Mouse (Mus musculus) midbrain, embryonic 14.5 days (tissue): ENCODE data around the gene Gm15056. TPM values are rescaled to one million over a fixed set of nuclear protein-coding genes. Genes with fewer than 3 reads are reported as not detected.

Experiments
- polyA plus RNA-seq: library from polyadenylated mRNA; unstranded; fragments of >200 nt; fragmentation: Nextera tagmentation; extraction: Ambion mirVana; gene quantifications from 2 replicates; pipeline ENCODE4 v1.2.1, GENCODE M21; 2014

Gm15056 gene
- polyA plus RNA-seq, 1 experiment from 2014 or later = not detected

Other genes with a start within 250 kb of the Gm15056 start
- not detected in 2 replicates for gene Defb33, start 10.0 kb downstream of the Gm15056 start, polyA plus RNA-seq
- gene Gm6040, start 19.4 kb upstream of the Gm15056 start, polyA plus RNA-seq = not detected in 2 replicates
- gene AY761185, start 42.1 kb upstream of the Gm15056 start, polyA plus RNA-seq = not detected in 2 replicates
- gene Defa21, start 122.9 kb upstream of the Gm15056 start, polyA plus RNA-seq = not detected in 2 replicates
- gene Defa23, start 152.4 kb upstream of the Gm15056 start, polyA plus RNA-seq = not detected in 2 replicates
- not detected in 2 replicates for gene Defa35, start 162.4 kb upstream of the Gm15056 start, polyA plus RNA-seq
- not detected in 2 replicates for gene Defa25, start 181.8 kb upstream of the Gm15056 start, polyA plus RNA-seq
- gene Gm14851, start 193.4 kb upstream of the Gm15056 start, polyA plus RNA-seq = not detected in 2 replicates
- not detected in 2 replicates for gene Defa30, start 232.0 kb upstream of the Gm15056 start, polyA plus RNA-seq